Mouse (Mus musculus): ENCODE data around the gene Cdc42bpb. TPM values are rescaled to one million over a fixed set of nuclear protein-coding genes. Genes with fewer than 3 reads are reported as not detected.

The Cdc42bpb gene
- total RNA-seq, 2 experiments from 2014 or later, result 127 to 134 TPM

DNA sequence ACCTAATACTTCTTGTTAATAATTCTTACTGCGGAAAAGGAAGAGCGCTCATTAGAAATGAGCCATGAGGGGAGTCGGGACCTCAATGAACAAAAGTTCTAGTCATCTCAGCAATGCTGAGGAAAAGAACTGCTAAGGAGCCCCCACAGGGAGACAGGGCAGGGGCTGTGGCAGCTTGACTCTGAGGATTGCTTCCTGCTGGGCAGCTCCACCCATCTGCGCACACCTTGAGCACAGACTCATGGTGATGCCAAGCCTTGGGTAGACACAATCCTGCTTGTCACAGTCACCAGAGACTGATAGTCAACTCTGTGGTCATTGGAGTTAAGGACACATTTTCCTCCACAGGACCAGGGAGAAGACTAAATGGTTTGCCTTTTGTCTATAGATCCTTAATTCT, 9.6 kb upstream of the Cdc42bpb start:
- no peak for DNase-seq (ENCODE audit: low spot score in 2 of 2)

DNA sequence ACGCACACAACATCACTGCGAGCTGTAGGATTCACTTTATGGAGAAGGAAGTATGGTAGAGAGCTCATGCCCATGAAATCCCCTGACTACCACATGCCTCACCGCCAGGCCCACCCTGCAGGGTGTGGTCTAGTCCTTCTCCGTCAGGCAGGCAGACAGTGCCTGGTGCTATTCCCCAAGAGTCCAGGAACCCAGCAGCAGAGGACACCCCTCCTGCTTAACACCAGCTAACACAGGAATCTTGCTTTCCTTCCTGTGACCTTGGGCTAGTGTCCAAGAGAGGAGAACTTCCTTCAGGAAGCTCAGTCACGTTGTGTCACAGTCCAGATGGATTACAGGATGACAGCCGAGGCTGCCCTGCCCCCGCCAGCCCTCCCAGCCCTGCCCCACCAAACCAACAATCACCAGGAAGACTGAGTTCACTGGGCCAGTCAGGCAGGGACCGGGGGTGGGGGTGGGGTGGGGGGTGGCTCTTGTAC, 9.2 kb upstream of the Cdc42bpb start:
- DNase-seq (ENCODE audit: low spot score in 2 of 2), result no peak

DNA sequence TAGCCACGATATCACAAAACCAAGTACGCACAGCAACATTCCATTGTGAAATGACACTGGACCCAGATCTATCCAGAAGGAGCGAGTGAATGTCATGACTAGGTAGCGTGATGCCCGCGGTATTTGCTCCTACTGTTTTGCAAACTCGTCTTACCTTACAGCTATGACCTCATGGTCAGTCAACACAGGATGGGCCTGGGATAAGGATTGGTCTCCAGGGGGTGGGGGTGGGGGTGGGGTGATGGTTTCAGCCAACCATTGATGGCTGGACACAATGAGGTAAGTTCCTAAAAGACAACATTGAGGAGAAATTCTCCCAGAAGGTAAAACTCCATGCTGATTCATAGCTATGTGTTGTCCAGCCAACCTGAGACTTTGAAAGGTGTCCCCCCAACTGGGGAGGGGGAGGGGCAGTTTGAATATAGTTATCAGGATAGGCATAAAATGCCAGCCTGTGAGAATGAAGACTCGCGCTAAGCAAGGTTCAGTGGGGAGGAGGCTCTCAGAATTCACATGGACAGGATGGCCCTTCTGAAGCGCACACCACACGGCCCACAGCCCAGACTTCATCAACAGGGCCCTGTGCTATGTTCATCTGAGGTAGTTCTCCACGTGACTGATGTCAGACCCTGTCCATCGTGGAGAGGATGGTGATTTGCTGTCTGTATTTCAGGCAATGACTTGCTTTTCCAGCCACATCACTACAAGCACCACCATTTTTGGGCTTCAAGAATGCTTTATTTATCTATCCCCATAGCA, 8.5 kb upstream of the Cdc42bpb start:
- no peak for DNase-seq (ENCODE audit: low spot score in 2 of 2)

DNA sequence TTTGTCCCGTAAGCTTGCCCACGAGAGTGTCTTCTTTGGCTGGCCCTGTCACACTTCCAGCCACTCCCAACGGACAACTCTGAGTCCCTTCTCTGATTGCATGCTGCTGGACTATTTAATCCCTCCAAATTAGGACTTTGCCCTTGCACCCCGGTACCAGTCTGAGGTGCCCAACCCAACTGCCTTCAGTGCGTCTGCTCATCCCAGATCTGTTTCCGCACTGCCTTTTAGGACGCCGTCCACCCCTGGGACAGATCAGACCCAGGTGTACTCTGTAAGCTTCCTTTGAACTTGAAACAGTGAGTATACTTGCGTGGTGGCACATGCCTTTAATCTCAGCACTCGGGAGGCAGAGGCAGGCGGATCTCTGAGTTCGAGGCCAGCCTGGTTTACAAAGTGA, 1.3 kb upstream of the Cdc42bpb start:
- no peak for DNase-seq (ENCODE audit: low spot score in 2 of 2)

DNA sequence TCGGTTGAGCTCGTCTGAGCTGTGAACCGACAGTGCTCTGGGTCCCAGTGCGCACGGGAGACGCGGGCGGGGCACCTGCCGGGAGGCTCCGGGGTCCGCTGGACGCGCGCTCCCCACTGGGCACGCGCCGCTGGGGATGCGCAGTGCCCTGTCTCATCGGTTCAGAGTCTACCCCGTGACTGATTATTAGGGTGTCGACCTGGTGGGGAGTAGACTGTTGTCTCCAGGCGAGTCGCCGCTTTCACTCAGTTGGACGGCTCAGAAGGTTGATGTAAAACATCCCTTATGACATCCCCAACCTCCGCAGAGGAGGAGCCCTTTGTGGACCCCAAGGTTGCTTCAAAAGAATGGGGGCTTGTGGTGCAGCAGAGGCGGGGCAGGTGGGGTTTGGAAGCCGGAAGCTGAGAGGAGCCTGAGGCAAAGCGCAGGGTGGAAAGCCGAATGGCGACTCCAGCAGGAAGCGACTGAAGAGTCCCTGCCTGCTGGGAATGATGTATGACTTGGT, 520 bp upstream of the Cdc42bpb start:
- no peak for DNase-seq (ENCODE audit: low spot score in 2 of 2)

DNA sequence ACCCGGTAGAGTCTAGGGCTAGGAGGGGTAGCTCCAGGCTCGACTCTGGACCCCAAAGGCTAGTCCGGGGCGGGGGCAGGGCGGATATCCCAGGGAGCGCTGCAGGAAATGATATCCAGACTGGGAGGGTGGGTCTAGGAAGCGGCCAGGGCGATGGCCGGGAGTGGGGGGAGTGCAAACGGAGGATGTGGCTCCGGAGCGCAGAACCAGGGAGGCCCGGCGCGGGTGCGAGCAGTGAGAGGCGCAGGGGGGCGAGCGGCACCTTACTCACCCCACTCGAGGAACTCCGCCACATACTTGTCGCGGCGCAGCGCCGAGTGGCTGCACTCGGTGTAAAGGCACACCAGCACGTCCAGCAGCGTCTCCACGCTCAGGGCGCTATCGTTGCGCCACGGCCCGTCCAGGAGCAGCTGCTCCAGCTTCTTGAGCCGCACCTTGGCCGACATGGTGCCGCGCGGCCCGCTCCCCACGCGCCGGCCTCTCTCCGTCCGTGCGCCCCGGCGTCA, 639 bp downstream of the Cdc42bpb start:
- DNase-seq (ENCODE audit: low spot score in 2 of 2), result peak; percentile 24 to 38

DNA sequence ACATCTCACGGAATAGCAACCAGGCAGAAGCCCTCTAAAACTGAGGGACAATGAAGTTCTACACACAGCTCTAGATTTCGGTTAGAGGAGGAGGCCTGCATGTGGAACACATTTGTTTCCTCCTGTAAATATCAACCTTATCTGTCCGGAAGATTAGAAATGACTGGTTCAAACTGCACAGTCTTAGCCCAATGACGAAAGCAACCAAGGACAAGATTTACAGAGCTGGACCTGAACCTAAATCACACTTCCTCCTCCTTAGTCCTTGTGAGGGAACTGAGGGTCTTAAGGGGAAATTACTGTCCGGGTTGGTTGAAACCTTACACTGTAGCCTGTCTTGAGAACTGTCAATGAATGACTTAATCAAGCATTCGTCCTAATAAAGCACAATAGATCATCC, 1.5 kb downstream of the Cdc42bpb start:
- no peak for DNase-seq (ENCODE audit: low spot score in 2 of 2)

DNA sequence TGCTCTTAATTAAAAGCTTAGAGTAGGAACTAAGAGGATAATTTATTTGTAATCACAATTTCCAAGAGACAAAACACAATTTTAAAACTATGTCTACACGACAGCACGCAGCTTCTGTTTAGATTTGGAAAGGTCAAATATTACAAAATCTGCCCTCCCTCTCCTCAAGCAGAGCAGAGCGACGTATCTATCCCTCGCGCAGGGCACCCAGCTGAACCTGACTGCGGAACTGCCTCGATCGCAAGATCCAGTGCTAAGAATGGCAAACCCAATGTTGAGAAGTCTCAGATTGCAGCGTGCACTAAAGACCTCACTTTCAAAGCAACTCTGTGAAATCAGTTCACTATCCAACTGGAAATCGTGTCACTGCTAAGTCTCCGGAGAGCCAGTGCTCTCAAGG, 2.0 kb downstream of the Cdc42bpb start:
- DNase-seq (ENCODE audit: low spot score in 2 of 2), result no peak

DNA sequence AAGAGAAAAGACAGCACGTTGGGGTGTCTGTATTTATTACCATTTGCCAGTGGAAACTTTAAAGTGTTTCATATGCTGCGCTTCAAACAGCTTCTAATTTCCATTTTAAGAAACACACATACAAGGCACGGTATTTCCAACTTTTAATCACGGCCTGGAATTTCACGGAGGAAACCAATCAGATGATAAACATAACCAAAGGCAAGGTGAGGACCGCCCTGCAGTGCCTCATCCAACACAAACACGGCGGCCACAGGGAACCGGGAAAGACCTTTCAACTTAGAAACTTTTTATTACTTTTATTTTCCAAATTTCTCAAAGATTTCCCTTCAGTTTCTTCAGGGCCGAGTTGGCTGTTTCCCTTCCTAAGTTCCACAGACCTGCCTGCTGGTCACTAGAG, 2.8 kb downstream of the Cdc42bpb start:
- no peak for DNase-seq (ENCODE audit: low spot score in 2 of 2)

- DNase-seq (ENCODE audit: low spot score in 2 of 2), result no peak
These were observed 4.1 kb downstream of the Cdc42bpb start for GRCm38 (mm10) chr12:111373411-111373810.

GRCm38 (mm10) chr12:111371905-111372304, 5.6 kb downstream of the Cdc42bpb start:
- no peak for DNase-seq (ENCODE audit: low spot score in 2 of 2)

GRCm38 (mm10) chr12:111370249-111370648, 7.3 kb downstream of the Cdc42bpb start:
- DNase-seq (ENCODE audit: low spot score in 2 of 2), result no peak

GRCm38 (mm10) chr12:111367065-111367464, 10.5 kb downstream of the Cdc42bpb start:
- DNase-seq (ENCODE audit: low spot score in 2 of 2), result no peak

- DNase-seq (ENCODE audit: low spot score in 2 of 2), result no peak
These were observed 13.3 kb downstream of the Cdc42bpb start for GRCm38 (mm10) chr12:111364234-111364633.

DNA sequence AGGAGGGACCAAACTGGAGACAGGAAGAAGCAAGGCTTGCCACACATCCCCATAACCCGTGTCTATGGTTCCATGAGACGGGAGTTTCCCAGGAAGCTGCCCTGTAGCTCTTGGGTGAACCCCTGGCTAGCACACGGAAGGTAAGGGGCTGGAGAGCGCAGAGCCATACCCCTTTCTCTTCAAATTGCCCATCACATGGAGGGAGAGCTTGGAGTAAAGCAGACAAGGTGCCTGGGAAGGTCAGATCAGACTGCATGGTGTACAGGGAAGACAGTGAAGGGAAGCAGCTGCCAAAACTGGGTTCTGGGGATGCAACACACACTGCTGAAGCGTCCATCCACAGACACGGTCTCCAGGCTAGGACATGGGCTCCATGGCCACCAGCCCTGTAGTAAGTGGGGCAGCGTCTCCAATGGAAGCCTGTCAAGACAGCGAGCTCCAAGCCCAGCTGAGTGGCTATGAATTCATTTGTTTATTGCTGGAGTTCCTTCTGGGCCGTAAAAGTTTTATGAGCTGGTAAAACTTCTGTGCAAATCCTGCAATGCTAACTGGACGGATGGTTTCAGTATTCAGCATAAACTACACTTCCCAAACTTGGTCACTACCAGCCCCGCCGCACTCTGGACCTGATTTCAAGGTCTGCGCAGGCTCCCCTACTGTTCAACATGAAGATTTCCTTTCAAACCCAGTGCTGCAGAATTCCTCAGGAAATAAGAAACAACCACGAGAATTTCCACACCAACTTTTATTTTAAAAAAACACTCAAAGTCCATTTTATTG, 16.0 kb downstream of the Cdc42bpb start:
- DNase-seq (ENCODE audit: low spot score in 2 of 2), result no peak

DNA sequence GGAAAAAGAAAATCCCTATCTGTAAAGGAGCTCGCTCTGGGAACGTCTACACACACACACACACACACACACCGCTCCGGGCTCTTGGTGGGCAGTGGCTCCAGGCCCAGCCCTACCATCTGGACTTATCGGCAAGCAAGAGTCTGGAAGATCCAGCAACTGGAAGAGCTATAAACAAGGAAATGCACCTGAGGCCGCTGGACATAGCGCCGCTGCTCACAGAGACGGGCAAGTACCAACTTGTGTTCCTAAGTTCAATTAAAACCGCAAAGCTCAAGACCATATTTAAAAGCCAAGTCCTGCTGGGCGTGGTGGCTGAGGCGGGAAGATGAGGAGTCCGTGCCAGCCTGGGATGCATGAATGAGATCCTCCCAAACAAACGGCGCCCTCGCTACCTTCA, 16.8 kb downstream of the Cdc42bpb start:
- no peak for DNase-seq (ENCODE audit: low spot score in 2 of 2)

DNA sequence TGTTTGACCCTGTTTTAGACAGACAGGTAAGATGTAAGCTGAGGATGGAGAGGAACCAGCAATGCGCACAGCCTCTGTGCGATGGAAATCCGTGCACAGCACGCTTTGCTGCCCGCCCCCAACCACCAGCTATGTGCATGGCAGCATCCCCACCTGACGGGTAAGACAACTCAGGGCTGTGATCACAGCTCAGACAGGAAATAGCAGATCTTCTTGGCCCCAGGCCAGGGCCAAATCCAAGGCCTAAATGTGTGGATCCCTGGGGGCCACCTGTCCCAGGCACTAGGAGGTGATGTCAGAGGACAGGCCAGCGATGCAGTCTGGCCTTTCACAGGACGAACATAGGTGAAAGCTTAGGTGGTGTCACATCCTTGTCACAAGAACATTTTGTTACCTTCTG, 21.3 kb downstream of the Cdc42bpb start:
- DNase-seq (ENCODE audit: low spot score in 2 of 2), result no peak

DNA sequence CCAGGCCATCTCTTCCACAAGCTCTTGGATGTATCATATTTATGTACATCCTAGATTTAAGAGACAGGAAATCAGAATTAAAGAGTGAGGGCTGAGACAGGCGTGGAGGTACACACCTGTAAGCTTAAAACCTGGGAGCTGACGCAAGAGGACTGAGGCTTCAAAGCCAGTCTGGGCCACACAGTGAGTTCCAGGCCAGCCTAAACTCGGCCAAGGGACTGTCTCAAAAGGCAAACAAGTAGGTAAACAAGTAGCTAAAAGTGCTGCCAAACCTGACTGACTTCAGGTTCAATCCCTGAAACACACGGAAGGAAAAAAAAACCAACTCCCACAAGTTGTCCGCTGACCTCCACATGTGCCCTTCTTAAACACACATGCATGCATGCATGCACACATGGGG, 23.4 kb downstream of the Cdc42bpb start:
- no peak for DNase-seq (ENCODE audit: low spot score in 2 of 2)

GRCm38 (mm10) chr12:111353439-111353915, 24.0 kb downstream of the Cdc42bpb start:
- DNase-seq (ENCODE audit: low spot score in 2 of 2), result no peak

GRCm38 (mm10) chr12:111353008-111353407, 24.5 kb downstream of the Cdc42bpb start:
- no peak for DNase-seq (ENCODE audit: low spot score in 2 of 2)

DNA sequence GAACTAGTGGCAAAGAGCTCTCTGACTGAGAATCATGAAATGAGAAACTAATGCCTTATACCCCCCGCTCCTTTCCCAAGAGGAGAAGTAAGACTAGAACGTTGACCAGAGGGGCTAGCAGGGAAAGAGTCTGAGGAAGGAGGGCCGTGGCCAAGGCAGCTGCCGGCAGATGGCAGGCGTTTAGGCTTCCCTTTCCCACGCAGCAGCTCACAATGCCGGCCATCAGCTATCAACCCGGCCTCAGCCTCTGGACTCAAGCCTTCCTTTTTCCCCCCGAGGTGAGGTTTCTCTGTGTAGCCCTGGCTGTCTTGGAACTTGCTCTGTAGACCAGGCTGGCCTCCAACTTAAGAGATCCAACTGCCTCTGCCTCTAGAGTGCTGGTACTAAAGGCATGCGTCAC, 25.0 kb downstream of the Cdc42bpb start:
- no peak for DNase-seq (ENCODE audit: low spot score in 2 of 2)

All from adrenal gland, postnatal 4 days (tissue).